Mouse (Mus musculus): ENCODE measurements at regions not wholly inside any gene's neighbourhood (a gene's known extent, or its start where the extent isn't known, plus 50 kb on each side); places are given as distances from the start of the nearest gene placed in this dataset.
A peak's percentile ranks its signal among the peaks of the same experiment; 100 is the strongest.

- TF ChIP-seq MYOG (IDR thresholded peaks at IDR 0.05; ENCODE audit: control insufficient read depth, extremely low read depth, insufficient read length) (no peak), FOSL1 (IDR thresholded peaks at IDR 0.05; ENCODE audit: insufficient read depth, low read length, poor library complexity, severe bottlenecking) (no peak)
- Histone ChIP-seq H3K79me2 (ENCODE audit: control insufficient read depth, insufficient read depth) (no peaks in the 10 kb centered on the region), H3K36me3 (ENCODE audit: control insufficient read depth, insufficient read depth) (no peaks in the 10 kb centered on the region), H3K27me3 (ENCODE audit: control insufficient read depth, insufficient read depth, insufficient read length) (no peaks in the 10 kb centered on the region), H3K4me3 (ENCODE audit: insufficient read depth, poor library complexity, severe bottlenecking) (no peak overlapping the region), H3K79me3 (ENCODE audit: low read depth) (no peaks in the 10 kb centered on the region), H3ac (ENCODE audit: control insufficient read depth, insufficient read length, low read depth) (no peak overlapping the region)
These were observed 175.6 kb upstream of the Frmd6 start for GRCm38 (mm10) chr12:70649691-70650090.

GRCm38 (mm10) chr12:70650470-70650869 lies 174.8 kb upstream of the Frmd6 start:
- H3K36me3 ChIP-seq (ENCODE audit: control insufficient read depth, insufficient read depth) = no peaks in the 10 kb centered on the region
- no peak for TF ChIP-seq MYOD1 (IDR thresholded peaks at IDR 0.05; ENCODE audit: control insufficient read depth, insufficient read length, low read depth)
- TF ChIP-seq MAX (IDR thresholded peaks at IDR 0.05) = no peak
- no peak for TF ChIP-seq MYOG (IDR thresholded peaks at IDR 0.05; ENCODE audit: control insufficient read depth, extremely low read depth, insufficient read length)
- no peak for TF ChIP-seq FOSL1 (IDR thresholded peaks at IDR 0.05; ENCODE audit: insufficient read depth, low read length, poor library complexity, severe bottlenecking)
- TF ChIP-seq CEBPB (IDR thresholded peaks at IDR 0.05; ENCODE audit: low read depth) = no peak
- no peak overlapping the region for H3ac ChIP-seq (ENCODE audit: control insufficient read depth, insufficient read length, low read depth)
- H3K79me2 ChIP-seq (ENCODE audit: control insufficient read depth, insufficient read depth) = no peaks in the 10 kb centered on the region
- H3K4me3 ChIP-seq (ENCODE audit: insufficient read depth, poor library complexity, severe bottlenecking) = no peak overlapping the region
- H3K79me3 ChIP-seq (ENCODE audit: low read depth) = no peaks in the 10 kb centered on the region
- no peaks in the 10 kb centered on the region for H3K27me3 ChIP-seq (ENCODE audit: control insufficient read depth, insufficient read depth, insufficient read length)

GRCm38 (mm10) chr12:70652751-70653150 lies 172.6 kb upstream of the Frmd6 start:
- H3K79me2 ChIP-seq (ENCODE audit: control insufficient read depth, insufficient read depth) = no peaks in the 10 kb centered on the region
- H3K4me3 ChIP-seq (ENCODE audit: insufficient read depth, poor library complexity, severe bottlenecking) = no peak overlapping the region
- H3K36me3 ChIP-seq (ENCODE audit: control insufficient read depth, insufficient read depth) = no peaks in the 10 kb centered on the region
- no peak overlapping the region for H3ac ChIP-seq (ENCODE audit: control insufficient read depth, insufficient read length, low read depth)
- no peaks in the 10 kb centered on the region for H3K79me3 ChIP-seq (ENCODE audit: low read depth)
- TF ChIP-seq FOSL1 (IDR thresholded peaks at IDR 0.05; ENCODE audit: insufficient read depth, low read length, poor library complexity, severe bottlenecking) = no peak
- no peak for TF ChIP-seq USF1 (IDR thresholded peaks at IDR 0.05; ENCODE audit: low read depth)
- no peak for TF ChIP-seq MYOG (IDR thresholded peaks at IDR 0.05; ENCODE audit: control insufficient read depth, extremely low read depth, insufficient read length)
- no peak for TF ChIP-seq MYOD1 (IDR thresholded peaks at IDR 0.05; ENCODE audit: control insufficient read depth, insufficient read length, low read depth)
- no peaks in the 10 kb centered on the region for H3K27me3 ChIP-seq (ENCODE audit: control insufficient read depth, insufficient read depth, insufficient read length)

GRCm38 (mm10) chr12:70653971-70654370 lies 171.3 kb upstream of the Frmd6 start:
- Histone ChIP-seq H3K4me3 (ENCODE audit: insufficient read depth, poor library complexity, severe bottlenecking) (no peak overlapping the region), H3ac (ENCODE audit: control insufficient read depth, insufficient read length, low read depth) (no peak overlapping the region), H3K27me3 (ENCODE audit: control insufficient read depth, insufficient read depth, insufficient read length) (no peaks in the 10 kb centered on the region), H3K79me3 (ENCODE audit: low read depth) (no peaks in the 10 kb centered on the region), H3K79me2 (ENCODE audit: control insufficient read depth, insufficient read depth) (no peaks in the 10 kb centered on the region), H3K36me3 (ENCODE audit: control insufficient read depth, insufficient read depth) (no peaks in the 10 kb centered on the region)
- TF ChIP-seq MYOG (IDR thresholded peaks at IDR 0.05; ENCODE audit: control insufficient read depth, extremely low read depth, insufficient read length) (no peak), MYOD1 (IDR thresholded peaks at IDR 0.05; ENCODE audit: control insufficient read depth, insufficient read length, low read depth) (no peak), CEBPB (IDR thresholded peaks at IDR 0.05; ENCODE audit: low read depth) (no peak), FOSL1 (IDR thresholded peaks at IDR 0.05; ENCODE audit: insufficient read depth, low read length, poor library complexity, severe bottlenecking) (no peak), USF1 (IDR thresholded peaks at IDR 0.05; ENCODE audit: low read depth) (no peak), CTCF (IDR thresholded peaks at IDR 0.05; ENCODE audit: control insufficient read depth, insufficient read depth, insufficient read length) (no peak), MAX (IDR thresholded peaks at IDR 0.05) (no peak)

- Histone ChIP-seq H3K27me3 (ENCODE audit: control insufficient read depth, insufficient read depth, insufficient read length) (no peaks in the 10 kb centered on the region), H3K79me2 (ENCODE audit: control insufficient read depth, insufficient read depth) (no peaks in the 10 kb centered on the region), H3K36me3 (ENCODE audit: control insufficient read depth, insufficient read depth) (no peaks in the 10 kb centered on the region), H3K79me3 (ENCODE audit: low read depth) (no peaks in the 10 kb centered on the region), H3ac (ENCODE audit: control insufficient read depth, insufficient read length, low read depth) (no peak overlapping the region), H3K4me3 (ENCODE audit: insufficient read depth, poor library complexity, severe bottlenecking) (no peak overlapping the region)
- TF ChIP-seq MAX (IDR thresholded peaks at IDR 0.05) = peak; percentile 21
- no peak for TF ChIP-seq USF1 (IDR thresholded peaks at IDR 0.05; ENCODE audit: low read depth)
These were observed 170.8 kb upstream of the Frmd6 start for GRCm38 (mm10) chr12:70654546-70654945.

- Histone ChIP-seq H3K27me3 (ENCODE audit: control insufficient read depth, insufficient read depth, insufficient read length) (no peaks in the 10 kb centered on the region), H3K36me3 (ENCODE audit: control insufficient read depth, insufficient read depth) (no peaks in the 10 kb centered on the region), H3ac (ENCODE audit: control insufficient read depth, insufficient read length, low read depth) (no peak overlapping the region), H3K79me3 (ENCODE audit: low read depth) (no peaks in the 10 kb centered on the region), H3K79me2 (ENCODE audit: control insufficient read depth, insufficient read depth) (no peaks in the 10 kb centered on the region), H3K4me3 (ENCODE audit: insufficient read depth, poor library complexity, severe bottlenecking) (no peak overlapping the region)
- TF ChIP-seq FOSL1 (IDR thresholded peaks at IDR 0.05; ENCODE audit: insufficient read depth, low read length, poor library complexity, severe bottlenecking) (peak; percentile 96), CEBPB (IDR thresholded peaks at IDR 0.05; ENCODE audit: low read depth) (peak; percentile 16), USF1 (IDR thresholded peaks at IDR 0.05; ENCODE audit: low read depth) (no peak), MYOG (IDR thresholded peaks at IDR 0.05; ENCODE audit: control insufficient read depth, extremely low read depth, insufficient read length) (no peak), MYOD1 (IDR thresholded peaks at IDR 0.05; ENCODE audit: control insufficient read depth, insufficient read length, low read depth) (no peak), MAX (IDR thresholded peaks at IDR 0.05) (peak; percentile 51), CTCF (IDR thresholded peaks at IDR 0.05; ENCODE audit: control insufficient read depth, insufficient read depth, insufficient read length) (no peak)
These were observed 169.9 kb upstream of the Frmd6 start for GRCm38 (mm10) chr12:70655411-70655811.

All from C2C12 (cell line).